Mouse (Mus musculus) cerebellum, postnatal 10 days (tissue): ENCODE results near the gene Olfr766-ps1.
"Not testable (repeated sequence)": the region's sequence is repeated elsewhere in the genome, so short reads cannot be mapped to it uniquely, and the experiment has no call there.

ENCODE experiments used
- DNase-seq, 2 experiments: peaks; one replicate each; pipeline ENCODE4 v3.0.0; 2021; ENCODE audit warnings: mixed read lengths in 2 of 2

The Olfr766-ps1 gene

DNA sequence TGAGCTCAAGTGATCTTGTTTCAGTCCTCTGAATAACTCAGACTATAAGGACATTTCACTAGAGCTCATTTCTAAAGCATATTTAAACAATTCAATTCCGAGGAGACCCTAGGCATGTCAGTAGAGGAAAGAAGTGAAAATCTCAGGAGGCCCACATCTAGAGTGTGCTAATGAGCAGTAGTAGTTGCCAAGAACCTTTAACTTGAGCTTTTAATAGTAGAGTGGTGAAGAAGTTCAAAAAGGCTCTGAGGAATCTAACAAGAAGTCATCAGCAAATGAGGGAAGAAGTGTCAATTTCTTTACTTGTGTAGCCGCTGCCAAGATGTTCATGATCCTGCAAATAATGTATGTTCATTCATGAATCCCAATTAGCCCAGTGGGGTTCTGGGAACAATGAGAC lies at the start of gene Olfr766-ps1:
Olfr766-ps1 (minus strand) TSS at position 101 of the 400 bp plus-strand sequence.
- DNase-seq: no peak

DNA sequence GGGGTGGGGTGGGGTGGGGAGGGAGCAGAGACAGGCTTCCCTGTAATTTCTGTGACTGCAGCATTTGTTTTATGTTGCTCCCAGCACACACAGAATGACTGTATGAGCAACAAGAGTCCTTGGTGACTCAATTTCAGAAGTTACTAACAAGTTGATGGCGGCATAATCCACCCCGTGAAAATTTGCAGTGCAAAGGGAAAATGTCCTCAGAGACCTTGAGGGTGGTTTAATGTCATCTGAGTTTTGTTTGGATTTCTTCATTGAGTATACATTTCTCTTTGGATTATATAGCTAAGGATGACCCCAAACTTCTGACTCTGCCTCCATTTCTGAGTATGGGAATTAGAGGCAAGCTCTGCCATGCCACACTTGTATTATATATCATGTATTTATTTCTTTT lies 49.0 kb upstream of the Olfr766-ps1 start, which contains the start of gene Olfr769:
Olfr769 (minus strand) TSS at position 101 of the 400 bp plus-strand sequence.
- no peak for DNase-seq

DNA sequence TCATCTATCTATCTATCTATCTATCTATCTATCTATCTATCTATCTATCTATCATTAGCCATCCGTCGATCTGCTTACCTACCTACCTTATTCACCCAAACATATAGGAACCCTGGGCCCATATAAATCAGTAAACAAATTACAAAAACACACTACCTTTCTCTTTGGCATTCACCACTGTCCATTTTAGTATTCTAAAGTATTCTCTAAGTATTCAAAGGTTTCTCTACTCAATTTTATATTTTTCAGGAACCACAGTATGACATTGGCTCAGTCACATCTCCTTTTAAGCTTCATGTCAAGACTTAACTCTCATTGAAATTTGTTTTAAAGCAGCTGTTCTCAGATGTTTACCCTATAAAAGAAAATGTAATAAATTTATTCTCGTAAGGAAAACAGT lies 46.4 kb upstream of the Olfr766-ps1 start:
- no peak for DNase-seq

DNA sequence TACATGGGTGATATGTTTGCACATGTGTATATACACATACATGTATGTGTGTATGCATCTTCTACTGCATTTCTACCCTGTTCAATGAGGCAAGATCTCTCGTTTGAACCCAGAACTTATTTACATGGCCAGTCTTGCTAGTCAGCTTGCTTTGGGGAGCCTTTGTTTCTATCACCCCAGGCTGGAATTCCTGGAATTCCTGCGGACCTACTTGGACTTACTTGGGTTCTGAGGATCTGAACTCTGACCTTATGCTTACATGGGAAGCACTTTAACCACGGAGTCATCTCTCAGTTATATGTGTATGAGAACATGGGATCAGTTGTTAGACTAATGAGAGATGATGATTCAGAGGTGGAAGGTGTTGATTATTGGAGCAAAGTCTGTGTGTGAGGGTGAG lies 32.5 kb upstream of the Olfr766-ps1 start:
- no peak for DNase-seq

DNA sequence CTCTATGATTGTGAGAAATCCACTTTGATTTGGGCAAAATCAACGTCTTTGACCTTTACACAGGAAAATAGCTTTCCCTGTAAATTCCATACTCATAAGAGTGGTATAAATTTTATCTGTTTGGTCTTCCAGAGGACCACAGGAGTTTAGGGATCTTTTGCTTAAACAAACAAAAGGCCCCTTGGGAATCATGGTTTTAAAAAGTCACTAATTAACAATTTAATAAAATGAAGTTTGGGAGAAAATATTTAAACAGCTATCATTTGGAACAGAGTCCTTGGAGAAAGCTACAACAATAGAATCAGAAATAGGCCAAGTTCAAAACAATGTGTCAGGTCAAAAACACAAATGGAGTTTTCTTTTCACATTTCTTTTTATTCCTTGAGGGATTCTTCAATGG lies 30.5 kb upstream of the Olfr766-ps1 start, which contains the start of gene Olfr768:
Olfr768 (minus strand) TSS at position 101 of the 400 bp plus-strand sequence.
- no peak for DNase-seq

DNA sequence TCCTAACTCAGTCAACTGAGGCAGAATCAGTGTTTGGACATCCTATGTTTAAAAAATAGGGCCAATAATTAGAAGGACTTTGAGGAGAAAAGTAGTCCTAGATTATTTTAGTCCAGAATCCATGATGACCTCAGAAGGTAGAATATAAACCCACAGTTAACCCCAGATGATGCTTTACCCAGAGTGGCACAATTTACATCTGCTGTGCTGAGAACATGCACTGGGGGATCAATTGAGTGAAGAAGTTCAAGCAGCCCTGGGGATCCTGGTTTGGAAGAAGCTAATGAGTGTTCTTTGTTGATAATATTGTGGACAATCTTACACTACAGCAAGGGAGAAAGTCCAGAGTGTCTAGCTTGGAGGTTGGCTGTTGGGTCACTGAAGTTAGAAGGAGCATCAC lies 14.0 kb upstream of the Olfr766-ps1 start, which contains the start of gene Olfr767:
Olfr767 (minus strand) TSS at position 101 of the 400 bp plus-strand sequence.
- DNase-seq: not testable (repeated sequence)

DNA sequence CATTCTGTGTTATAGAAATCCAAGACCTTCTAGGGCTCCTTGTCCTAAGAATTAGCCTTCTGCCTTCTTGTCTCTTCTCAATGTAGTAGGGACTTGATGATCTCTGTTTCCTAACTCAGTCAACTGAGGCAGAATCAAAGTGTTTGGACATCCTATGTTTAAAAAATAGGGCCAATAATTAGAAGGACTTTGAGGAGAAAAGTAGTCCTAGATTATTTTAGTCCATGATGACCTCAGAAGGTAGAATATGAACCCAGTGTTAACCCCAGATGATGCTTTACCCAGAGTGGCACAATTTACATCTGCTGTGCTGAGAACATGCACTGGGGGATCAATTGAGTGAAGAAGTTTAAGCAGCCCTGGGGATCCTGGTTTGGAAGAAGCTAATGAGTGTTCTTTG lies 18.9 kb downstream of the Olfr766-ps1 start, which contains the start of gene Olfr765:
Olfr765 (minus strand) TSS at position 101 of the 400 bp plus-strand sequence.
- not testable (repeated sequence) for DNase-seq

DNA sequence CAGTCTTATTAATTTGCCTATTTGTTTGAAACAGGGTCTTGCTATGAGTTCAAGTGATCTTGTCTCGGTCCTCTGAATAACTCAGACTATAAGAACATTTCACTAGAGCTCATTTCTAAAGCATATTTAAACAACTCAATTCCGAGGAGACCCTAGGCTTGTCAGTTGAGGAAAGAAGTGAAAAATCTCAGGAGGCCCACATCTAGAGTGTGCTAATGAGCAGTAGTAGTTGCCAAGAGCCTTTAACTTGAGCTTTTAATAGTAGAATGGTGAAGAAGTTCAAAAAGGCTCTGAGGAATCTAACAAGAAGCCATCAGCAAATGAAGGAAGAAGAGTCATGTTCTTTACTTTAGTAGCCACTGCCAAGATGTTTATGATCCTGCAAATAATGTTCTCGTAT lies 29.0 kb downstream of the Olfr766-ps1 start, which contains the start of gene Olfr764-ps1:
Olfr764-ps1 (minus strand) TSS at position 101 of the 400 bp plus-strand sequence.
- DNase-seq: no peak

DNA sequence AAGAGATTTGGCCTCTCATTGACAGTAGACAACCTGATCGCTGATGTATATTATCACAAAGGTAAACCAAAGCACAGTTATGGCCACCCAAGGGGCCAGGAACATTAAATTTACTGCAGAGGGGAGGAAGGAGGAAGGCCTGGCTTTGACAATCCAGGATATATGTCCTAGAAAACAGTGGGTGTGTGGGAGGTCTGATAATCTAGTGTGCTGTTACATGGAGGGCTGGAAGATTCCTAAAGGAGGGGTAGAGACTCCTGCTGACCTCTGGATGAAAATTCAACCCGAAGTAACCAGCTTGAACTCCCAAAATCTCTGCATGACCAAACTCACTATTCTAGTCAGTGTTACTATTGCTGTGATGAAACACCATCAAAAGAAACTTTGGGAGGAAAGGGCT lies 40.4 kb downstream of the Olfr766-ps1 start:
- no peak for DNase-seq

DNA sequence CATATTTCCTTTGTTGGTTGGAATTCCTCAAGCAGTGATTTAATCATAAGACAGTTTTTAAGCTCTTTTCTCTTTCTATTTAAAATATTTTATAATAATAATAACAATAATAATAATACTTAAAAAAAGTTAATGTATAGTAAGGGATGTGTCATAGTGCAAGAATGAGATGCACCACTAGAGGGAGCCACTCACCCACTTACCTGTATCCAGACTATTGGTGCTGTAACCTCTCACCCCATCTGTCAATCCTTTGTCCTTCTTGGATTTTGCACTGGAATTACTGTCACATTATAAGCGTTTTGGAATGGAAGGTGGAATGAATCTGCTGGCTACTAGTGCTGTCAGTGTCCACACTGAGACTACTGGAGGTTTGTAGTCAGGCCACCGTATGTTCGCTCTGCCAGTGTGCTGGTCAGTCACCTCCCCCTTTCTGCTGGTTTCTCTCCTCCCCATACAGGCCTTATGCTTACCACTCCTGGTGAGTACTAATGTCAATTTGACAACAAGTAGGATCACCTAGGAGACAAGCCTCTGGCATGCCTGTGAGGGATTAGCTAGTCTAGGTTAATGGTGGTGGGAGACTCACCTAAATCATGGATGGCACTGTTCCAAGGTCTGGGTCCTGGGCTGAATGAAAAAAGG lies 42.6 kb downstream of the Olfr766-ps1 start:
- peak; percentile 77 to 84 for DNase-seq

DNA sequence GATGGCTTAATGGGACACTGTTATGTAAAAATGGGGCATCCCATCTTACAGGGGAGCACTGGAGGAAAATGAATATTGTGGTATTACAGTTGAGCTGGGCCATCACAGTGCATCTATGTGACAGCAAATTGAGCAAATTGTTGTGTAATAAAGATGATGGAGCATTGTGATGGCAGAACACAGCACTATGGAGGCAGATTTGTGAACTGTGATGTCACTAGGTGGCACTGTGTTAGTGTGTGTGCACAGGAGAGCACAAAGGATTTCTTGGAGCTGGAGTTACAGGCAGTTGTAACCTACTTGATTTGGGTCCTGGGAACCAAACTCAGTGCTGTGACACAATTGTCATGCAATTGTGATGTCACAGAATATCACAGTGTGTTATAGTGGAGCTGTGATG lies 45.5 kb downstream of the Olfr766-ps1 start:
- DNase-seq: no peak

DNA sequence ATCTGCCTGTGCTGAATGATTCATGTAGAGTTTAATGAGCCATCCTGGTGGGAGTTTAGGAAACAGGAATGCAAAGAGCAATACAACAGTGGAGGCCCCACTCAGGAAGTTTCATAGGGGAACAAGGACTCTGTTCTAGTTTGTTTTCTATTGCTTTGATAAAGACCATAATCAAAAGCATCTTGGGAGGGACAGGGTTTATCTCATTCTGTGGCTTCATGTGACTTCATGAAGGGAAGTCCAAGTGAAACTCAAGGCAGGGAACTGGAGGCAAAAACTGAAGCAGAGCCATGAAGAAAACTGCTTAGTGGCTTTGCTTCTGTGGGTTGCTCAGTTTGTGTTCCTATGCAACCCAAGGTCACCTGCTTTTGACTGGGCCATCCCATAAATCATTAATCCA lies 54.3 kb downstream of the Olfr766-ps1 start:
- no peak for DNase-seq
